Mouse (Mus musculus) liver, postnatal 0 days (tissue): ENCODE measurements around the gene Rbms3.

ENCODE experiments used
- CTCF ChIP-seq: sonication (generic); IDR thresholded peaks from 2 replicates; pipeline ENCODE4 v1.5.1; 2016; ENCODE audit warnings: antibody characterized with exemption, low read depth
- EP300 ChIP-seq: IDR thresholded peaks from 2 replicates; pipeline ENCODE4 v1.6.1; 2016; ENCODE audit warnings: antibody characterized with exemption, low read depth, mild to moderate bottlenecking

- TF ChIP-seq CTCF = no peak
- TF ChIP-seq EP300 = no peak
These were observed 707.2 kb downstream of the Rbms3 start for GRCm38 (mm10) chr9:116922561-116922960.
